Mouse (Mus musculus): ENCODE results near the gene Hrk. TPM values are rescaled to one million over a fixed set of nuclear protein-coding genes. Genes with fewer than 3 reads are reported as not detected.

Hrk gene
- polyA plus RNA-seq, 1 experiment from 2014 or later, result not detected

- Histone ChIP-seq H3K27ac (ENCODE audit: low read length) (no peak overlapping the region), H3K4me3 (ENCODE audit: low read depth, low read length) (no peak overlapping the region), H3K4me1 (ENCODE audit: control insufficient read depth, low read depth, low read length) (no peaks in the 10 kb centered on the region; the same call in none of the 2 replicates), H3K4me2 (ENCODE audit: low read depth, low read length) (no peak overlapping the region), H3K9me3 (replicated peaks; ENCODE audit: control insufficient read depth, low read length) (peaks cover 5% of the 10 kb centered on the region), H3K9ac (ENCODE audit: low read depth, low read length) (no peak overlapping the region), H3K36me3 (ENCODE audit: control insufficient read depth, insufficient read depth) (no peaks in the 10 kb centered on the region), H3K27me3 (ENCODE audit: control insufficient read depth, insufficient read depth, low read depth, low read length) (peaks cover 79% of the 10 kb centered on the region)
- no peak for ATAC-seq (ENCODE audit: low read depth)
- 1% methylated on average over 25 of the region's 25 CpGs for WGBS (ENCODE audit: insufficient replicate concordance)
These were observed 6.6 kb downstream of the Hrk start for GRCm38 (mm10) chr5:118170888-118171529.

DNA sequence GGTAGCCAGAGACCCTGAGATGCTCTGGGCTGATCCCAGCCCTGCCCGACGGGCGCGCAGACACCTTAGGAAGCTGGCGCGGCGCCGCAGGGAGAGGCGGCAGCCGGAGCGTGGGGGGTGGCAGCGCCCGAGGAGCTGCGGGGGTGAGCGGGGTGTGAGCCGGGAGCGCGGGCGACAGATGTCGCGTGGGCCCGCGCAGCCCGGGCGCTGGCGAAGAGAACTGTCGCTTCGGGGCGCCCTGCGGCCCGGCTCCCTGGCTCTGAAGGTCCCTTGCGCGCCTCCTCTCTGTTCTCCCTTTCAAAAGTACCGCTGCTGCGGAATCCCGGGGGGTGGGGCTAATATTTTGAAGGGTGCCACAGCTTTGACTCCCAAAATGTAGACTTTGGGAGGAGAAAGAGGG, 7.2 kb downstream of the Hrk start:
- Histone ChIP-seq H3K9me3 (replicated peaks; ENCODE audit: control insufficient read depth, low read length) (peaks cover 5% of the 10 kb centered on the region), H3K27ac (ENCODE audit: low read length) (no peak overlapping the region), H3K36me3 (ENCODE audit: control insufficient read depth, insufficient read depth) (no peaks in the 10 kb centered on the region), H3K9ac (ENCODE audit: low read depth, low read length) (no peak overlapping the region), H3K27me3 (ENCODE audit: control insufficient read depth, insufficient read depth, low read depth, low read length) (peaks cover 79% of the 10 kb centered on the region), H3K4me1 (ENCODE audit: control insufficient read depth, low read depth, low read length) (no peaks in the 10 kb centered on the region; the same call in none of the 2 replicates), H3K4me3 (ENCODE audit: low read depth, low read length) (peak overlapping the region; percentile 38), H3K4me2 (ENCODE audit: low read depth, low read length) (peak overlapping the region; percentile 44)
- ATAC-seq (ENCODE audit: low read depth), result no peak
- WGBS (ENCODE audit: insufficient replicate concordance), result under 1% methylated on average over 36 of the region's 36 CpGs

- Histone ChIP-seq H3K27me3 (ENCODE audit: control insufficient read depth, insufficient read depth, low read depth, low read length) (peaks cover 79% of the 10 kb centered on the region), H3K4me1 (ENCODE audit: control insufficient read depth, low read depth, low read length) (no peaks in the 10 kb centered on the region; the same call in none of the 2 replicates), H3K9me3 (replicated peaks; ENCODE audit: control insufficient read depth, low read length) (peaks cover 5% of the 10 kb centered on the region), H3K4me3 (ENCODE audit: low read depth, low read length) (peak overlapping the region; percentile 38), H3K36me3 (ENCODE audit: control insufficient read depth, insufficient read depth) (no peaks in the 10 kb centered on the region), H3K4me2 (ENCODE audit: low read depth, low read length) (peak overlapping the region; percentile 44), H3K9ac (ENCODE audit: low read depth, low read length) (no peak overlapping the region), H3K27ac (ENCODE audit: low read length) (no peak overlapping the region)
- ATAC-seq (ENCODE audit: low read depth), result no peak
- WGBS (ENCODE audit: insufficient replicate concordance), result under 1% methylated on average over 27 of the region's 27 CpGs
These were observed 7.8 kb downstream of the Hrk start for GRCm38 (mm10) chr5:118172078-118172723.

GRCm38 (mm10) chr5:118174310-118175009, 10.0 kb downstream of the Hrk start:
- Histone ChIP-seq H3K4me3 (ENCODE audit: low read depth, low read length) (no peak overlapping the region), H3K9me3 (replicated peaks; ENCODE audit: control insufficient read depth, low read length) (peaks cover 5% of the 10 kb centered on the region), H3K9ac (ENCODE audit: low read depth, low read length) (no peak overlapping the region), H3K27ac (ENCODE audit: low read length) (no peak overlapping the region), H3K36me3 (ENCODE audit: control insufficient read depth, insufficient read depth) (no peaks in the 10 kb centered on the region), H3K27me3 (ENCODE audit: control insufficient read depth, insufficient read depth, low read depth, low read length) (peaks cover 58% of the 10 kb centered on the region), H3K4me1 (ENCODE audit: control insufficient read depth, low read depth, low read length) (no peaks in the 10 kb centered on the region; the same call in none of the 2 replicates), H3K4me2 (ENCODE audit: low read depth, low read length) (peak overlapping the region; percentile 11; the same call in 1 of the 2 replicates)
- no peak for ATAC-seq (ENCODE audit: low read depth)
- WGBS (ENCODE audit: insufficient replicate concordance), result 2% methylated on average over 22 of the region's 22 CpGs

GRCm38 (mm10) chr5:118175137-118175536, 10.7 kb downstream of the Hrk start:
- Histone ChIP-seq H3K4me3 (ENCODE audit: low read depth, low read length) (no peak overlapping the region), H3K9me3 (replicated peaks; ENCODE audit: control insufficient read depth, low read length) (peaks cover 5% of the 10 kb centered on the region), H3K4me2 (ENCODE audit: low read depth, low read length) (no peak overlapping the region), H3K27me3 (ENCODE audit: control insufficient read depth, insufficient read depth, low read depth, low read length) (peaks cover 51% of the 10 kb centered on the region), H3K9ac (ENCODE audit: low read depth, low read length) (no peak overlapping the region), H3K4me1 (ENCODE audit: control insufficient read depth, low read depth, low read length) (no peaks in the 10 kb centered on the region; the same call in 1 of the 2 replicates), H3K27ac (ENCODE audit: low read length) (no peak overlapping the region), H3K36me3 (ENCODE audit: control insufficient read depth, insufficient read depth) (no peaks in the 10 kb centered on the region)
- ATAC-seq (ENCODE audit: low read depth), result no peak
- 23% methylated on average over 2 of the region's 2 CpGs for WGBS (ENCODE audit: insufficient replicate concordance)

DNA sequence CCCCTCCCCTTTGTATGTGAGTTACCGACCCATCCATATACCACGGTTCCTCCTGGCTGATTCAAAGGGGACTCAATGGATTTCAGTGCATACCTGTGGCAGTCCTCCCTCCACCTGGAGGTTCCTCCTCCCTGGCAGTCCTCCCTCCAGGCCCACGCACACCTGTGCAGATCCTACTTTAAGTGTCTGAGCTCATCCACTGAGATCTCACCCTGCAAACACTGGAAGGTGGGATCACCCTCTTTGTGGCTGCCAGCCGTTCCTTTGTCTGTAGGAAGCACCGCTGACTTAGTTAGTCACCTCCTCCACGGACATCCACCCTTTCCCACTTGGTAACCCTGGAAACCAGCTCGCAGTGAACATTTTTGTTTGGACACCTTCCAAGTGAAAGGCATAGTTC, 13.2 kb downstream of the Hrk start:
- ATAC-seq (ENCODE audit: low read depth), result no peak
- no peaks in the 10 kb centered on the region for H3K4me1 ChIP-seq (ENCODE audit: control insufficient read depth, low read depth, low read length)
- H3K9ac ChIP-seq (ENCODE audit: low read depth, low read length), result no peak overlapping the region
- H3K4me2 ChIP-seq (ENCODE audit: low read depth, low read length), result no peak overlapping the region
- H3K9me3 ChIP-seq (replicated peaks; ENCODE audit: control insufficient read depth, low read length), result peaks cover 5% of the 10 kb centered on the region
- H3K27ac ChIP-seq (ENCODE audit: low read length), result no peak overlapping the region
- peaks cover 26% of the 10 kb centered on the region for H3K27me3 ChIP-seq (ENCODE audit: control insufficient read depth, insufficient read depth, low read depth, low read length)
- 63% methylated on average over 7 of the region's 7 CpGs for WGBS (ENCODE audit: insufficient replicate concordance)
- H3K4me3 ChIP-seq (ENCODE audit: low read depth, low read length), result no peak overlapping the region
- no peaks in the 10 kb centered on the region for H3K36me3 ChIP-seq (ENCODE audit: control insufficient read depth, insufficient read depth)

DNA sequence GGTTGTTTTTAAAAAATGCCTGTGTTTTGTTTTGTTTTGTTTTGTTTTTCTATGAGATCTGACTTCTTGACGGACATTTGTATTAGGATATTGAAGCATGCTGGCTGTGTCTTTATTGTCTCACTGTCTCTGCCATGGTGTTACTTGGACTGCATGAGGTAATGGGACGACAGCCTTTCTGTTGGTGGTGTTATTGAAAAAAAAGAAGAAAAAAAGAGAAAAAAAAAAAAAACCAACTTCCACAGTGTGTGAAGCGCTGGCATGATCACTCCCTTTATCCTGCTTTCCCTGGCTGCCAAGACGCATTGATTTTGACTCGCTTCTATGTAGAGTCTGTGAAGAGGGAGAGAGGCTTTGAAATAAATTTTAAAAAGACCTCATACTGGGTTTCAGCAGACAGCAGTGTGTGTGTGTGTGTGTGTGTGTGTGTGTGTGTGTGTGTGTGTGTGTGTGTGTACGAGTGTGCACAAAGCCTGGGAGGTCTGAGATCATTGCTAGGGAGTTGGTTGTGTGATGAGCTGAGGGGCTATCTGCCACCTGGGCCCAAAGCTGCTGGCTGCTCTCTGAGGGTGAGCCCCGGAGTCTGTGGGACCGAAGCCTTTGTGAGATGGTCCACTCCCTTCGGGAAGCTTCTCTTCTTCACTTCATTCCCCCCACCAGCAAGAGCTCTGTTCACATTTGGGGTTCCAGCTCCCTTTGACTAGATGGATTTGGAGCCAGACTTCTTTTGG, 22.6 kb downstream of the Hrk start:
- Histone ChIP-seq H3K9ac (ENCODE audit: low read depth, low read length) (no peak overlapping the region), H3K36me3 (ENCODE audit: control insufficient read depth, insufficient read depth) (no peaks in the 10 kb centered on the region), H3K4me3 (ENCODE audit: low read depth, low read length) (no peak overlapping the region), H3K27me3 (ENCODE audit: control insufficient read depth, insufficient read depth, low read depth, low read length) (no peaks in the 10 kb centered on the region), H3K4me2 (ENCODE audit: low read depth, low read length) (no peak overlapping the region), H3K9me3 (replicated peaks; ENCODE audit: control insufficient read depth, low read length) (no peaks in the 10 kb centered on the region), H3K27ac (ENCODE audit: low read length) (no peak overlapping the region), H3K4me1 (ENCODE audit: control insufficient read depth, low read depth, low read length) (no peaks in the 10 kb centered on the region)
- no peak for ATAC-seq (ENCODE audit: low read depth)
- 58% methylated on average over 9 of the region's 9 CpGs for WGBS (ENCODE audit: insufficient replicate concordance)

DNA sequence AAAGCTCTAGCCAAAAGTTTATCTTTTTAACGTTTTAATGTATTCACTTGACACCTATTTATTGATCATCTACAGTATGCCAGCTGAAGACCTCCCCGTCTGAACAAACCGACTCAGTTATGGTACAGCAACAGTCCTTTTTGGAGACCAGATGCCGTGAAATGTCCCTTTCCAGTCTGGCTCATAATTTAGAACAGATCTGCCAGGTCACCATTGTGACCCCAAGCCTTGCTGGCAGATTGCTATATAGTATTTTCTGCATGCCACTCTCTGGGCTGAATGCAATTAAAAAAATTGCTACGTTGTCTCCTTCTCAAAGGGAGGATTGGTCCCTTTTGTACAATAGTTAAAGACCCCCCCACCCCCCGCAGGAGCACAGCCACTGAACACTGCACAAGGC, 23.9 kb downstream of the Hrk start:
- no peak overlapping the region for H3K4me2 ChIP-seq (ENCODE audit: low read depth, low read length)
- WGBS (ENCODE audit: insufficient replicate concordance), result 45% methylated on average over 6 of the region's 6 CpGs
- H3K9ac ChIP-seq (ENCODE audit: low read depth, low read length), result no peak overlapping the region
- H3K27me3 ChIP-seq (ENCODE audit: control insufficient read depth, insufficient read depth, low read depth, low read length), result no peaks in the 10 kb centered on the region
- H3K4me3 ChIP-seq (ENCODE audit: low read depth, low read length), result no peak overlapping the region
- H3K27ac ChIP-seq (ENCODE audit: low read length), result no peak overlapping the region
- ATAC-seq (ENCODE audit: low read depth), result no peak
- H3K36me3 ChIP-seq (ENCODE audit: control insufficient read depth, insufficient read depth), result no peaks in the 10 kb centered on the region
- H3K9me3 ChIP-seq (replicated peaks; ENCODE audit: control insufficient read depth, low read length), result no peaks in the 10 kb centered on the region
- no peaks in the 10 kb centered on the region for H3K4me1 ChIP-seq (ENCODE audit: control insufficient read depth, low read depth, low read length)

Data from liver, embryonic 16.5 days (tissue).